Mouse (Mus musculus) small intestine, adult 2 months (tissue): ENCODE measurements at regions not wholly inside any gene's neighbourhood (a gene's known extent, or its start where the extent isn't known, plus 50 kb on each side); places are given as distances from the start of the nearest gene placed in this dataset.

Experiments used
- H3K27ac ChIP-seq: fragments of 200-500 bp; 2 replicates; pipeline ENCODE4 v1.5.1; 2012; ENCODE audit warnings: low read depth, low read length, control low read depth, inconsistent platforms; ENCODE audit not compliant: insufficient read depth
- H3K27me3 ChIP-seq: fragments of 200-500 bp; 2 replicates; pipeline ENCODE4 v1.6.1; 2012; ENCODE audit warnings: mild to moderate bottlenecking, moderate library complexity, low read length, inconsistent platforms; ENCODE audit not compliant: control insufficient read depth, insufficient read depth
- H3K36me3 ChIP-seq: fragments of 200-500 bp; 2 replicates; pipeline ENCODE4 v1.6.1; 2012; ENCODE audit warnings: mild to moderate bottlenecking, low read length, control low read depth, inconsistent platforms; ENCODE audit not compliant: control insufficient read depth, insufficient read depth
- H3K4me1 ChIP-seq: fragments of 200-500 bp; 2 replicates; pipeline ENCODE4 v1.6.1; 2012; ENCODE audit warnings: low read length, inconsistent platforms, mixed read lengths; ENCODE audit not compliant: control insufficient read depth, insufficient read depth, insufficient read length
- H3K4me3 ChIP-seq: fragments of 200-500 bp; 2 replicates; pipeline ENCODE4 v1.5.1; 2012; ENCODE audit warnings: low read depth, mild to moderate bottlenecking, control low read depth, inconsistent platforms, low read length, moderate library complexity
- CTCF ChIP-seq: fragments of 200-500 bp; IDR thresholded peaks from 2 replicates; pipeline ENCODE4 v1.5.1; 2012; ENCODE audit warnings: low read depth, mild to moderate bottlenecking, control low read depth, inconsistent platforms, low read length, moderate library complexity, mixed read lengths; ENCODE audit not compliant: insufficient replicate concordance, insufficient read length; ENCODE audit errors: extremely low read depth
- POLR2A ChIP-seq: fragments of 200-500 bp; IDR thresholded peaks from 2 replicates; pipeline ENCODE4 v1.6.1; 2012; ENCODE audit warnings: low read depth, mild to moderate bottlenecking, control low read depth, inconsistent platforms, low read length, moderate library complexity
- WGBS: fragments of 180-500 bp; shearing (Covaris S2); methylation state at CpG from one replicate; pipeline ENCODE4 v1.1.7; 2018; 5-methylcytosine and 5-hydroxymethylcytosine counted together

DNA sequence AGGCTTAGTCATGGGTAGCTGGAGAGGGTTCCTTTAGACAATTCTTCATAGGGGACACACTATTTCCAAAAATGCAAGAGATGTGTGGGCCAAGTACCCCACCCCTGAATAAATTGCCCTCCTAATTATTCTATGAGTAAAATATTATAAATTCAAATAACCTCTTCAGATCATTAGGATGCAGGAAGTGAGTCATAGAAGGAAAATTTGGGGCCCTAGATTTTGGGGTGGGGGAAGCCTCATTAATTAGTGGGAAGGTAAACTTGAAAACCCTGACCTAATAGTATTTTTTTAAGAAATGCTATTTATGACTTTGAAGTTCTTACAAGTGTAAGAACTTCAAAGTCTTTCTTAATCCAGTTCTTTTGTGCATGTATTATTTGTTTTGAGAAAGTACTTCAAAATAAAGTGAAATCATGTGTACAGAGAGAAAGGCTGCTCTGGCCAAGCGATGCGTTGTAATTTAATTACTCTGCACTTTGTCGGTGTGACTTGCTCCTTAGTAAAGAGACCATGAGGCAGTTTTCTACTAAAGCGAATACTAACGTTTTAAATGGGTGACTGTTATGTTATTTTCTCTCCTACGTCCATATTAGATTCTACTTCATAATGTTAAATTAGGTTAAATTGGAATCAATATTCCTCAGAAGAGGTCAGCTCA lies 200.6 kb downstream of the Tgfb2 start:
- Histone ChIP-seq H3K27me3 (no peaks in the 10 kb centered on the region; the same call in 1 of the 2 replicates), H3K4me3 (no peak overlapping the region), H3K36me3 (no peaks in the 10 kb centered on the region), H3K27ac (no peak overlapping the region), H3K4me1 (no peaks in the 10 kb centered on the region)
- TF ChIP-seq CTCF (no peak), POLR2A (no peak)
- WGBS: 90% methylated on average over 6 of the region's 6 CpGs

DNA sequence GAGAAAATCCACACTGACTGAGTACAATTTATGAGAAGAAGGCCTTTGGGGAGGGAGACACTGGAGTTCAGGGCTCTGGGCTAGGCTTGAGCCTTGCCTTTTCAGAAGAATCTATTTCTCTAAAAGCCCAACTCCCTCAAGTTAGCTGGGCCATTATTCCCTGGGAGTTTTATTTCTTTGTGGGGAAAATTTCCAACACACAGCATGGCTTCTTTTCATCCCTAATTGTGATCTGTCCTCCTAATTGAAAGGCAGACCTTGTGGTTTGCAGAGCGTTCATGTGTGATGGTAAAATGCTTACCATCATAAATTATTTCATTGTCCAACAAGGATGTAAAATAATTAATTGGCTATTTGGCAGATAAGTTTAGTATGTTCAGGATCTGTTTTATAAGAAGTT lies 204.1 kb downstream of the Tgfb2 start:
- no peaks in the 10 kb centered on the region for H3K4me1 ChIP-seq
- no peak for TF ChIP-seq POLR2A
- no peak for TF ChIP-seq CTCF
- H3K27ac ChIP-seq: no peak overlapping the region
- H3K27me3 ChIP-seq: no peaks in the 10 kb centered on the region; the same call in 1 of the 2 replicates
- WGBS: 87% methylated on average over 1 of the region's 1 CpGs
- H3K4me3 ChIP-seq: no peak overlapping the region
- no peaks in the 10 kb centered on the region for H3K36me3 ChIP-seq

DNA sequence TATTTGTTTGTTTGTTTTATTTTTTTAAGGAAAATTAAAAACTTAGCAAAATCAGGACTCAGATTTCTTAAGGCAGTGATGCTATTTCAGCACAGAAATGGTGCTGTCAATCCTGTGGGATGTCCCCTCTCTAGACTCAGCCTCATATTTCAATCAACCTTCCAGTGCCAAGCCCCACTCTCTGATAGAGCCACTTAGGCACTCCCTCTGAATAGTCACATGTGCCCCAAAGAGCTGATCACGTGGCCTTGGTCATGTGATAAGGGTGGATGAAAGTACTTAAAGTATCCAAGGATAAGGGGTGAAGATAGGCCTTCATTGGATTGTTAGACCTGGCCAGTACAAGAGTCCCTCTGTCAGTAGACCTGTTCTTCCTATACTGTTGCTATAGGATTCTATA lies 207.9 kb downstream of the Tgfb2 start:
- Histone ChIP-seq H3K36me3 (no peaks in the 10 kb centered on the region), H3K4me1 (no peaks in the 10 kb centered on the region), H3K27me3 (no peaks in the 10 kb centered on the region), H3K27ac (no peak overlapping the region), H3K4me3 (no peak overlapping the region)
- TF ChIP-seq POLR2A: no peak
- TF ChIP-seq CTCF: no peak
- WGBS: 26% methylated on average over 1 of the region's 1 CpGs

DNA sequence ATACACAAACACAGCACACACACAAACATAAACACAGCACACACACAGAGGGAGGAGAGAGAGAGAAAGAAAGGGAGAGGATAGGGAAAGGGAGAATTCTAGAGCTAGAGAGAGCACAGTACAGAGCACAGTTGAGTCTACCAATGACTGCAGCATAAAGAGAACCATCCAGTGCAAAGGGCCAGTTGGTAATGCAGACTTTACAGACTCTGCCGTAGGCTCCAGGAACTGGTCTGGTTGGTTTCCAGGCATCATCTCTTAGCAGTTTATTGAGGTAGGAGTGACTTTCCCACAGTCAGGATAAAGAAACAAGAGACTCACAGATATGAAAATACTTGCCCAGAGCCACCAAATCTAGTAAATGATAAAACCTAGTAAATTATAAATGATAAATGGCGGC lies 208.5 kb downstream of the Tgfb2 start:
- WGBS: 27% methylated on average over 2 of the region's 2 CpGs

DNA sequence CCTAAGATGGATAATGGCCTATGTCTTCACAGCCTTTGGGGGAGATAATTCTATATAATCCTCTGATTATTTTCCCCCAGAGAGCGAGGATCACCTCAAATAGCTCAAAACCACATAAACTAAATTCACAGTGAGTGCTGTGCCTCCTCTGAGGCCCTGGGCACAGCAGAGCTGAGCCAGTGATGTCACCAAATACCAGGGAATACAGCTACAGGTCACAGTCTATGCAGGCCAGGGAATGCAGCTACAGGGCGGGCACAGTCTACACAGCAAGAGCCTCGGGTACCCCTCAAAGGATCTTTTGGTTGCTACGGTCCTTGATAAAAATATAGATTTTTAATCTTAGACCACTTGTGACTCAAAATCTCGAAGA lies 211.4 kb downstream of the Tgfb2 start:
- 84% methylated on average over 5 of the region's 5 CpGs for WGBS
- Histone ChIP-seq H3K27ac (no peak overlapping the region), H3K27me3 (no peaks in the 10 kb centered on the region), H3K36me3 (no peaks in the 10 kb centered on the region), H3K4me3 (no peak overlapping the region), H3K4me1 (no peaks in the 10 kb centered on the region)
- no peak for TF ChIP-seq CTCF
- no peak for TF ChIP-seq POLR2A

More for the DNA sequence above, 208.5 kb downstream of the Tgfb2 start:
- Histone ChIP-seq H3K27ac (no peak overlapping the region), H3K4me1 (no peaks in the 10 kb centered on the region), H3K4me3 (no peak overlapping the region), H3K27me3 (no peaks in the 10 kb centered on the region), H3K36me3 (no peaks in the 10 kb centered on the region)
- TF ChIP-seq CTCF: no peak
- TF ChIP-seq POLR2A: no peak

DNA sequence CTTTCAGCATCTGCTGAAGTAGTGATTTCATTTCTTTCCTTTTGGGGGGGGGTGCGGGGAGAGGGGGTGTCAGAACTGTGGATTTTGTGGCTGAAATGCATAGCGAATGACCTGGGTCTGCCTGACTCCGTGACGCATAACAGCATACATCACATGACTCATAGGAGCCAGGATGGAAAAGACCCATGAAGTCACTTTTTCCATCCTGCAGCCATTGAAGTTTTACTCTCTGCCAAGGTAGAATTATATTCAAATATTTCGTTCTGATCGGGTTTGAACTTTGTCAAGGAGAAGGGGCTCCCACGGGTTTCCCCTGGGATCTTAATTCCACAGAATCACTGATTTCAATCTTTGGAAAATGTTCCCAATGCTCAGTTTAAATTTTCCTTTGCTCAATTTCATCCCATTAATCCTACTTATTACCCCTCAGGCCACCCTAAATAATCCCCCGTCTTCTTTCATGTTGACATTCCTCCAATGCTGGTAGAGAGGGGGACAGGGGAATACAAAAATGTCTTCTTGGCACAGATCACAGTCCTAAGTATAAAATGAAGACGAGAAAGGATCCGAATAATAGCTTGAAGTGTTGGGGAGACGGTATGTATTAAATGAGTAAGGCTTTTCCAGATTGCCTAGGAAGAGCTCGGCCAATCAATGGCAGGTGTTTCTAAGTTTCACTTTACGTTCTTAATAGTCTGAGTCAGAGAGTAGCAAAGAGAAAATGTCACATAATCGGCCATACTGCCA lies 212.0 kb downstream of the Tgfb2 start:
- no peak overlapping the region for H3K4me3 ChIP-seq
- TF ChIP-seq CTCF (no peak), POLR2A (no peak)
- no peak overlapping the region for H3K27ac ChIP-seq
- no peaks in the 10 kb centered on the region for H3K36me3 ChIP-seq
- no peaks in the 10 kb centered on the region for H3K4me1 ChIP-seq
- 88% methylated on average over 14 of the region's 14 CpGs for WGBS
- H3K27me3 ChIP-seq: no peaks in the 10 kb centered on the region

DNA sequence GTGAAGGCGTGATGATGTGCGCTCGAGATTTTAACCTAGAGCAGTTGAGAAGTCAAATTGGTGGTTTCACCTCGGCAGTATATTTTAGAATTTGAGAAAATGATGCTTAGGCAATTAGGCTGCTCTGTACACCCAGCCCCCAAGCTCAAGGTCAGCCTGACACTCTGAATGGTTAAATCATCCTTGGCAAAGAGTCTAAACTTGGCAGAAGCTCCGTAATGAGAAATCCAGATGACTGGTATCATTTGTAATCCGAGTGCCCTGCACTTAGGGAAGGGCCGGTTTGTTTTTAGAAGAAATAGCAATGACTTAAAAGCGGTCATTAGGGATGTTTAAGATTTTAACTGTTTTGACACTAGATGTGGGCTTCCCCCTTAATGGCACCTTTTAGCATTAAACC lies 223.6 kb downstream of the Tgfb2 start:
- H3K4me1 ChIP-seq: peaks cover 3% of the 10 kb centered on the region; the same call in 1 of the 2 replicates
- TF ChIP-seq CTCF (no peak), POLR2A (no peak)
- no peak overlapping the region for H3K27ac ChIP-seq
- 79% methylated on average over 8 of the region's 8 CpGs for WGBS
- no peak overlapping the region for H3K4me3 ChIP-seq
- no peaks in the 10 kb centered on the region for H3K27me3 ChIP-seq
- no peaks in the 10 kb centered on the region for H3K36me3 ChIP-seq

DNA sequence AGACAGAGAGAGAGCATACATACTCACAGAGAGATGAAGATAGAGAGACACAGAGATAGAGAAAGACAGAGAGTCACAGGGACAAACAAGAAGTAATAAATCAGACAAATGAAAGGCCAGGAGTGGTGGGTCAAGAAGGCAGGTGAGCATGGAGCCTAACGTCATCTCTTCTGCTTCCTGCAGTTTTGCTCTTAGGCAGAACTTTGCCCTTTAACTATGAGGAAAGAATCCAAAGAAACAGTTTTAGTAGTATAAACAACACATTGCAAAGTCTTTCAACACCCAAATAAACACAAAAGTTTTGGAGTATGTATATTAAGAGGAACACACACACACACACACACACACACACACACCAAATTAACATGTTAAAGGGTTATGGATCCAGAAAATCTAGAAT lies 225.8 kb downstream of the Tgfb2 start:
- 17% methylated on average over 1 of the region's 1 CpGs for WGBS
- Histone ChIP-seq H3K27ac (no peak overlapping the region), H3K27me3 (no peaks in the 10 kb centered on the region), H3K4me3 (no peak overlapping the region), H3K36me3 (no peaks in the 10 kb centered on the region), H3K4me1 (peaks cover 3% of the 10 kb centered on the region; the same call in 1 of the 2 replicates)
- TF ChIP-seq POLR2A (no peak), CTCF (no peak)
